Mouse (Mus musculus): ENCODE measurements around the gene Vmn1r1.

Gene Vmn1r1

DNA sequence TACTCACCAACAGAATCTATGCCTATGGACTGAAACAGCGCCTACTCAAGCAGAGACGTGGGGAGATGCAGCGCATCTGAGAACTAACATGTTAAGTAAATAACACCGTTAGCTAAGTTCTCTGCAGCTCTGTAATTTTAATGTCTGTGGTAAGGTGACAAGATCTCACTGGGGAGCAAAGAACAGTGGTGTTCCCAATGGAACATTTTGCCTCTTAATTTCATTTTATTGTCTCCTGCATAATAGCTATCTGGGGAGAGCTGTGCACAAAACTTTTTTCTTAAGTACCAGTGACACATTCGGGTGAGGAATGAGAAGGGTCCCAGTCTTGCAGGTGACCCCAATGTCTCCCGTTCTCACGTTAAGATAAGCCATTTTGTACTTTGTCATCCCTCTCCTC, at the start of gene Vmn1r1:
Gene Vmn1r1 (minus strand): TSS at position 101 of the 400 bp plus-strand sequence.
- WGBS, result 93% methylated on average over 7 of the region's 7 CpGs

DNA sequence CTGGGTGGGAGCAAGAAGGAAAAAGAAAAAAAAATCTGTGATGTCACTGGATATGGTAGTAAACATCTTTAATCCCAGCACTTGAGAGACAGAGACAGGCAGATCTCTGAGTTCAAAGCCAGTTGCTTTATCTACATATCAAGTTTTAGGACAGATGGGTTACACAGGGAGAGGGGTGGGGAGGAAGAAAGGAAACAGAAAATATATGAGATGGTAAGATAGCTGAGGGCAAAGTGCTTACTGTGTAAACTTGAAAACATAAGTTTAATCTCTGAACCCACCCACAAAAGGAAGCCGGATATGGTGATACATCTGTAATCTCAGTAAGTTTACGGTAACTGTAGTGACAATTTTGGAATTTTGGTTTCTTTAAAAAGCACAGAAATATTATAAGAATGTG, 46.0 kb upstream of the Vmn1r1 start:
- 93% methylated on average over 2 of the region's 2 CpGs for WGBS

DNA sequence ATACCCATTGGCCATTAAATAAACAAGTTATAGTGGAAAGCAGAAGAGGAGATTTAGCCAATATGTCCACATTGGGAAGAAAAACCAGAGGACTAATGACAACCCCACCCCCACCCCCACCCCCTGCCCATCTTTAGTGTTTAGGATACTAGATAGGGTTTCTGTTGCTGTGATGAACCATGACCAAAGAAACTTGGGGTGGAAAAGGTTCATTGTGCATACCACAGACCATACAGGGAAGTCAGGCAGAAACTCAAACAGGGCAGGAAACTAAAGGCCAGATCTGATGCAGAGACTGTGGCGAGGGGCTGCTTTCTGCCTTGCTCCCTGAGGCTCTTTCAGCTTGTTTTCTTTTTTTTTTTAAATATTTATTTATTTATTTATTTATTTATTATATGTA, 28.3 kb upstream of the Vmn1r1 start:
- 100% methylated on average over 1 of the region's 1 CpGs for WGBS

DNA sequence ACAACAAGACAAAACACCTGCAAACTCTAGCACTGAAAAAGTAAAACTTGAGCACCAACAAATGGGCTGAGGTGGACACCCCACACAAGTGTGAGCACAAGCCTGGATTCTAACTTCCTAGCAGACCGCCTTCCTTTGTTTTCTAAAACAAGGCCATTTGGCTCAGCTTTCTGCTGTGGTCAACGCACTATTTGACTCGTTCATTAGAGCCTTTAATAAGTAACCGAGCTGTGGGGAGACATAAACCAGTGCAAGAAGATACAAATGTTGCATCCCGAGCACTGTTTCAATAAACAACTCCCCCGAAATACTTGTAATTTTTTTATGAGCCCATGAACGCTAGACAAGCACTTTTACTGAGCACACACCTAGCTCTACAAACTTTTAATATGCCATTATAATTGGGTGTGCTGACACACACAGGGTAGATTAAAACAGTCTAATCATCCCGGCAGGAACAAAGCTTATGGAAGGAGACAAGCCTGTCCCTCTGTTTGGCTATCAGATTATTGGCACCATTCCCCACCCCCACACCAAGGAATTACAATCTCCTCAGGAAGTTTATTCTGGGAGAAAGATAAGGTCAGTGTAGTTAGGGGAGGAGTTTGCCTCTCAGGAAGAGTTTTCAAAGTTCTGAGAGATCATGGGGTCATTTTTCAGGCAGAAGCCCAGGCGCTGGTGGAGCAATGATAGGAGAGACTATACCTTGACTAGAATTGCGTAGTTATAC, 27.7 kb upstream of the Vmn1r1 start:
- 74% methylated on average over 10 of the region's 10 CpGs for WGBS

DNA sequence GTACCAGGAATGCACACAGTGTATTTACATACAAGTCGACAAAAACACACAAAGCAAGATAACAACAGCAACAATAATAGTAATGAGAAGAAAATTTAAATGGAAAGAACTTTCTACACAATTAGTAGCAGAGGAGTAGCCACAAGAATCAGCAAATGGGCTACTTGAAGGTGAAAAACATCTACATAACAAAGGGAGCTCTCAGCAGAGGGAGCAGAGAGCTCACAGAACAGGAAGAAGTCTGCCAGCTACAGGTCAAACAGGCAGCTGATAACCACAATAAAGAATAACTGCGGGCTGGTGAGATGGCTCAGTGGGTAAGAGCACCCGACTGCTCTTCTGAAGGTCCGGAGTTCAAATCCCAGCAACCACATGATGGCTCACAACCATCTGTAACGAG, 26.9 kb upstream of the Vmn1r1 start:
- 79% methylated on average over 5 of the region's 5 CpGs for WGBS

GRCm38 (mm10) chr1:182189669-182190440, 25.6 kb upstream of the Vmn1r1 start:
- 86% methylated on average over 3 of the region's 3 CpGs for WGBS

DNA sequence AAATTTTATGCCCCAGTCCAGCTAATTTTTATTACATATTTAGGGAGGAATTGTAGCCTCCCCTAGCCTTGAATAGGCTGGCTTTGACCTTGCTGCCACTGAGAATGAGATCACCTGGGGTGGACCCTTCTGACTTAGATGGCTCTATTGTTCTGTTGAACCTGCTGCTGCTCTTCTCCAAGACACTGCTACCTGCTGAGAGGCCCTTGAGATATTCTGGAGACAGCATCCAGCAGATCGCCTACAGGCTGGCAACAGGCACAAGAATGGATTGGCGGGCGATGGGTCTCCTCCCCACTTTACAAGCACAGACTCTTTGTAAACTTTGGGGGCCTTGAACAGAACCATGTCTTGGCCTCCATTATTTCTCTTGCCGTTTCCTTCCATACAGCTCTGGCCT, 18.2 kb upstream of the Vmn1r1 start:
- 81% methylated on average over 4 of the region's 4 CpGs for WGBS

DNA sequence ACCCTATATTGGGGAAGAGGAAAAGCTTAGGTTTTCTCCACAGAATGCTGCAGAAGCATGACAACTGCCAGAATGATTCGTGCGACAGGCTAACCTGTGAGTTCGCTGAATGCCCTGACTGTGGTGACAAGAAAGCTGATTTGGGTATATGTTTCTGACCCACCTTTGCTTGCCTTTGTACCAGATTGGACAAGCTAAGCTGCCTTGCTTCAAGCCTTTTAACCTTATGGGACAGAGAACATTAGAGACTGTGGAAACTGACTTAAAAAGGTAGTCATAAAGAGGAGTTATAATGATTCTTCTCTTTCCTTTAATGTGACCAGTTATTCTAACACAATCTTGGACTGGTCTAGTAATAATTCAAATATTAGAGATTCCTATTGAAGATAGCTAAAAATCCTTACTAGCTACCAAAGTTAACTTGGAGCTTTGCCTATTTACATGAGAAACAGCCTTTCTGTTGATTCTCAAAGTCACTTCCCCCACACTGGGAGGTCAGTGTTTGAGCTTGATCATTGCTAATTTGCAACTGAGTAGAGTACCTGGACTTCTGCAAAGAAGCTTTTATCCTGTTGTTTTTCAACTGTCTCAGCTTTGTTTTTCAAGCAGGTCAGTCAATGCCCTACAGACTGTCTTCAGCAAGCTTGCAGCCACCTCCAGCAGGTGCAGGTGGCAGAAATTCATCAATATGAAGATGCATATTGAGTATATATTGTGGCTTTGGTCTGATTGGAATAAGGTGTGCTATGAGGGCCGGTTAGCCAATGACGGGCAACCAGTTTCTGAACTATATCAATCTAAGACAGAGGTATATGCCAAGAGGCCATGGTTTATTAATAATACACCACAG, 17.4 kb upstream of the Vmn1r1 start:
- WGBS, result 76% methylated on average over 5 of the region's 5 CpGs

GRCm38 (mm10) chr1:182176985-182177384, 12.7 kb upstream of the Vmn1r1 start:
- WGBS, result 92% methylated on average over 19 of the region's 19 CpGs

DNA sequence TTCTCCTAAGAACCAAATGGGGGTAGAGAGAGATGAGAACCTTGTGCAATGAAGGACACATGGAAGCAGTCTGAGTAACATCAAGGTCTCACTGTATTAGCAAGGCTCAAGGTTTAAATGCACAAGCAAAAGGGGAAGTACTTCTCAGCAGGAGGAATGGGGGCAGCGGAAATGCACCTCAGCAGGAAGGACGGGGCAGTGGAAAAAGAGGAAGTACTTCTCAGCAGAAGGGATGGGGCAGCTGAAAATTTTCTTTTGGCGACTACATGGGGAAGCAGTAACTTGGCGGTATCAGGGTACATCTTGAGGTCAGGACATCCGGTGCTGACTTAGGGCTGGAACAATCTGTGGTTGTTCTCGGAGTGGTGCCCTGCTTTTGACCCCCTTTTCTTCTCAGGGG, 5.9 kb upstream of the Vmn1r1 start:
- 88% methylated on average over 6 of the region's 6 CpGs for WGBS

GRCm38 (mm10) chr1:182162951-182163350, 1.3 kb downstream of the Vmn1r1 start:
- WGBS, result 47% methylated on average over 5 of the region's 5 CpGs

DNA sequence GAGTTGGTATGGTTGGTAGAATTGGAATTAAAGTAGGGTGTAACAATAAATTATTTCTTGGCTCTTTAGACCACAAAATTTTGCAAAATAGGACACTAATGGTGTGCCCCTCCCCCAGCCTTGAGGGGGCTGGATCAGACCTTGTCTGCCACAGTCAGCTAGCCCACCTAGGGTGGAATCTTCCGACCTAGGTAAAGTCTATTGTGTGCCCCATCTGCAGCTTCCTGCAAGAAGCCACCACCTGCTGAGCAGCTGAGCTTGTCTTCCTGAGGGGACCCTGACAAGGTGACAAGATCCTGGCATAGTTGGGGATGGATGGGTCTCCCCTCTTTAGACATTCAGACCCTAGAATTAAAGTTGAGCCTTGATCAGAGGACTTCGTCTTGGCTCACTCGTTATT, 4.7 kb downstream of the Vmn1r1 start:
- WGBS, result 84% methylated on average over 3 of the region's 3 CpGs

- WGBS, result 55% methylated on average over 4 of the region's 4 CpGs
These were observed 6.6 kb downstream of the Vmn1r1 start for GRCm38 (mm10) chr1:182157734-182158133.

DNA sequence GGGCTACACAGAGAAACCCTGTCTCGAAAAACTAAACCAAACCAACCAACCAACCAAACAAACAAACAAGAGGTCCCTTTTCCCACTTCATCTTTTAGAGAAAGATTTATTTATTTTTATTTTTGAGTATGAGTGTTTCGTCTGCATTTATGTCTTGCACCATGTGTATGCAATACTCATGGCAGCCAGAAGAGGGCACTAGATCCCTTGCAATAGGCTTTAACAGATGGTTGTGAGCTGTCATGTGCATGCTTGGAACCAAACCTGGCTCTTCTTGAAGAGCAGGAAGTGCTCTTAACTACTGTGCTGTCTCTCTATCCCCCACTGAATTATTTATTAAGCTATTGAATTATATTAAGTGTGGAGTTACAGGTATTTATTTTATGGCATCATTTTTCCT, 14.3 kb downstream of the Vmn1r1 start:
- 89% methylated on average over 2 of the region's 2 CpGs for WGBS

- WGBS, result 72% methylated on average over 7 of the region's 7 CpGs
These were observed 15.3 kb downstream of the Vmn1r1 start for GRCm38 (mm10) chr1:182148864-182149514.

GRCm38 (mm10) chr1:182145546-182145945, 18.7 kb downstream of the Vmn1r1 start:
- WGBS, result 62% methylated on average over 5 of the region's 5 CpGs

DNA sequence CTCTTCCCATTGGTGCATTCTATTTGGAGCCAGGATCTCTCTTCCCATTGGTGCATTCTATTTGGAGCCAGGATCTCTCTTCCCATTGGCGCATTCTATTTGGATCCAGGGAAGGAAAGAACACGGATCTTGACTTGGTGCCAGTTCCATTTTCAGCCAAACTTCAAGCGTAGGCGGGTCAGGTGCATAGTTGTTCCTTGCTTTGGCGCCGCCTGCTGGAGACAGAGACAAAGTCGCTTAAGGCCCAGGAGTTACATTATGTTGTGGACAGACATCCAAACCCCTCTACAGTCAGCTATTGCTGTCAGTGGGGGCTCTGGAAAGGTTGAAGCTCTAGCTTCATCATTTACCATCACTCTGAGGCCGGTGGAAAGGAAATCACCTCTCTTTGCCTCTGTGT, 21.0 kb downstream of the Vmn1r1 start:
- 69% methylated on average over 8 of the region's 8 CpGs for WGBS

- 94% methylated on average over 13 of the region's 13 CpGs for WGBS
These were observed 21.6 kb downstream of the Vmn1r1 start for GRCm38 (mm10) chr1:182142725-182143124.

DNA sequence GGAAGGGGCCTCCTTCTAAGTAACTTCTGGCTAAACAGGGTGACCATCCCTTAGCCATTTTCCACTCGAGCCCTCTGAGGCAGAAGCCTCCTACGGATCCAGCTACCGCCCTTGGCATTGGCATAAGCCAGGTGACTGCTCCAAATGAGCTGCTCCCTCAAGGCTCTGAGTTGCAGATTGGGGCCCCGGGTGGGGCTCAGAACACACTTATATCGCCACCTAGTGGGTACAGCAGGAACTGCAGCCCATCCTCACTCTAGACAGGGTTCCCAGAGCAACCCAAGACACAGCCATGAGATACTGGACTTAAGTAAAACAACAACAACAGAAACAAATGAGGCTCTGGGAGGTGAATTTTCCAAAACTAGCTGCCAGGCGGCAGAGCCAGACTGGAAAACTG, 23.9 kb downstream of the Vmn1r1 start:
- 5% methylated on average over 6 of the region's 6 CpGs for WGBS

DNA sequence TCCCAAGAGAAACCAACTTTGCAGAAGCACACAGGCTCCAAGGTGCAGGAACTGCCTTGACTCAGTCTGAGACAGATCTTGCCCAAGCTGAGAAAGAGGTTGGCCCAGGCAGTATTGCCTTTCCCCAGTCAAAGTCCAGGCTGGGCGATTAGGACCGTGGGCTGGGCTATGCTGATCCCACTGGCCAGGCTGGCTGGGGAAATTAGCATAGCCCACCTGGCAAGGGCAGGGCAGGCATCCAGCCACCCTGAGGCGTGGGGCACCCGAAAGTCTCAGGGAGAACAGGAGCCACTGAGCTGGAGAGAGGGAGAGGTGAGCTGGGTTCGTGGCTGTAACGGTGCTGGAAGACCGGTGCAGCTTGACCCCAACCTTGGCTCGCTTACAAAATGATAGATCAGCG, 24.3 kb downstream of the Vmn1r1 start:
- WGBS, result 51% methylated on average over 9 of the region's 9 CpGs

GRCm38 (mm10) chr1:182138172-182138571, 26.1 kb downstream of the Vmn1r1 start:
- WGBS, result 84% methylated on average over 8 of the region's 8 CpGs
